Mouse (Mus musculus) adrenal gland, adult (tissue): ENCODE data around the gene Igf1r.
"Not testable (repeated sequence)": the region's sequence is repeated elsewhere in the genome, so short reads cannot be mapped to it uniquely, and the experiment has no call there.

Experiments used
- DNase-seq, 2 experiments: peaks; one replicate each; pipeline ENCODE4 v3.0.0; 2022 to 2023; ENCODE audit warnings: low spot score in 1 of 2; ENCODE audit not compliant: inconsistent age in 2 of 2

The Igf1r gene

GRCm38 (mm10) chr7:68281341-68281740 lies 328.7 kb downstream of the Igf1r start:
- DNase-seq: no peak

GRCm38 (mm10) chr7:68282304-68283132 lies 329.9 kb downstream of the Igf1r start:
- DNase-seq: no peak

- not testable (repeated sequence) for DNase-seq
Measured at GRCm38 (mm10) chr7:68283133-68283520, 330.5 kb downstream of the Igf1r start.
